Mouse (Mus musculus): Measurements from ENCODE around the gene Chpt1. TPM values are rescaled to one million over a fixed set of nuclear protein-coding genes. Genes with fewer than 3 reads are reported as not detected.

The Chpt1 gene
- total RNA-seq, 1 experiment: 17.7 TPM

GRCm38 (mm10) chr10:88514495-88514894 lies 10.6 kb upstream of the Chpt1 start:
- peaks cover 2 to 3% of the 10 kb centered on the region in 2 experiments; a peak in 3 of 4 replicates for H3K4me1 ChIP-seq (ENCODE audit: control insufficient read depth in 2 of 2, insufficient read depth in 2 of 2, low read length in 2 of 2, poor library complexity in 1 of 2)
- H3K36me3 ChIP-seq (ENCODE audit: control insufficient read depth, insufficient read depth, low read length, poor library complexity, severe bottlenecking): no peaks in the 10 kb centered on the region
- H3K9me3 ChIP-seq (ENCODE audit: control insufficient read depth, insufficient read depth, low read depth, low read length): no peaks in the 10 kb centered on the region
- TF ChIP-seq HCFC1 (IDR thresholded peaks at IDR 0.05; ENCODE audit: borderline replicate concordance, insufficient read depth, low read length): no peak
- TF ChIP-seq MAFK (IDR thresholded peaks at IDR 0.05; ENCODE audit: insufficient read depth, low read depth, low read length): peak; percentile 96
- TF ChIP-seq ZNF384 (IDR thresholded peaks at IDR 0.05; ENCODE audit: low read depth, low read length): no peak
- TF ChIP-seq ZC3H11A (IDR thresholded peaks at IDR 0.05; ENCODE audit: borderline replicate concordance, low read depth, low read length): no peak
- no peak for TF ChIP-seq CHD2 (IDR thresholded peaks at IDR 0.05; ENCODE audit: low read depth, low read length)
- no peak overlapping the region for H3K9ac ChIP-seq (ENCODE audit: insufficient read depth, low read depth, low read length, poor library complexity, severe bottlenecking)
- H3K4me3 ChIP-seq (ENCODE audit: insufficient read depth in 1 of 2, low read depth in 1 of 2, low read length in 2 of 2, poor library complexity in 1 of 2, severe bottlenecking in 1 of 2): no peak overlapping the region
- in situ Hi-C loops (cut with MboI; ENCODE audit: low sequenced_read_pairs in 2 of 2, unreplicated experiment in 2 of 2): no loop called here
- DNase-seq (ENCODE audit: low read depth, low spot score): peak; percentile 58
- H3K27ac ChIP-seq (ENCODE audit: insufficient read depth, low read depth, low read length, poor library complexity, severe bottlenecking): peak overlapping the region; percentile 0; the same call in 1 of the 2 replicates

- peak; percentile 33 for DNase-seq (ENCODE audit: low read depth, low spot score)
- peak overlapping the region; percentile 18; the same call in 1 of the 2 replicates for H3K27ac ChIP-seq (ENCODE audit: insufficient read depth, low read depth, low read length, poor library complexity, severe bottlenecking)
- no peak overlapping the region for H3K4me3 ChIP-seq (ENCODE audit: insufficient read depth in 1 of 2, low read depth in 1 of 2, low read length in 2 of 2, poor library complexity in 1 of 2, severe bottlenecking in 1 of 2)
- peaks cover 2 to 3% of the 10 kb centered on the region in 2 experiments; a peak in 3 of 4 replicates for H3K4me1 ChIP-seq (ENCODE audit: control insufficient read depth in 2 of 2, insufficient read depth in 2 of 2, low read length in 2 of 2, poor library complexity in 1 of 2)
- H3K36me3 ChIP-seq (ENCODE audit: control insufficient read depth, insufficient read depth, low read length, poor library complexity, severe bottlenecking): no peaks in the 10 kb centered on the region
- H3K9me3 ChIP-seq (ENCODE audit: control insufficient read depth, insufficient read depth, low read depth, low read length): no peaks in the 10 kb centered on the region
- TF ChIP-seq ZNF384 (IDR thresholded peaks at IDR 0.05; ENCODE audit: low read depth, low read length): no peak
- TF ChIP-seq MAFK (IDR thresholded peaks at IDR 0.05; ENCODE audit: insufficient read depth, low read depth, low read length): peak; percentile 39; the same call in 1 of the 2 replicates
- in situ Hi-C loops (cut with MboI; ENCODE audit: low sequenced_read_pairs in 2 of 2, unreplicated experiment in 2 of 2): no loop called here
- H3K9ac ChIP-seq (ENCODE audit: insufficient read depth, low read depth, low read length, poor library complexity, severe bottlenecking): no peak overlapping the region; the same call in 1 of the 2 replicates
Measured at GRCm38 (mm10) chr10:88513574-88514135, 9.8 kb upstream of the Chpt1 start.

- H3K36me3 ChIP-seq (ENCODE audit: control insufficient read depth, insufficient read depth, low read length, poor library complexity, severe bottlenecking): no peaks in the 10 kb centered on the region
- H3K9me3 ChIP-seq (ENCODE audit: control insufficient read depth, insufficient read depth, low read depth, low read length): no peaks in the 10 kb centered on the region
- H3K9ac ChIP-seq (ENCODE audit: insufficient read depth, low read depth, low read length, poor library complexity, severe bottlenecking): no peak overlapping the region
- no peak overlapping the region for H3K4me3 ChIP-seq (ENCODE audit: insufficient read depth in 1 of 2, low read depth in 1 of 2, low read length in 2 of 2, poor library complexity in 1 of 2, severe bottlenecking in 1 of 2)
- no peak overlapping the region for H3K27ac ChIP-seq (ENCODE audit: insufficient read depth, low read depth, low read length, poor library complexity, severe bottlenecking)
- peaks cover 2 to 3% of the 10 kb centered on the region in 2 experiments; a peak in 3 of 4 replicates for H3K4me1 ChIP-seq (ENCODE audit: control insufficient read depth in 2 of 2, insufficient read depth in 2 of 2, low read length in 2 of 2, poor library complexity in 1 of 2)
- TF ChIP-seq ZC3H11A (IDR thresholded peaks at IDR 0.05; ENCODE audit: borderline replicate concordance, low read depth, low read length) (no peak), CHD2 (IDR thresholded peaks at IDR 0.05; ENCODE audit: low read depth, low read length) (no peak), HCFC1 (IDR thresholded peaks at IDR 0.05; ENCODE audit: borderline replicate concordance, insufficient read depth, low read length) (no peak), MAFK (IDR thresholded peaks at IDR 0.05; ENCODE audit: insufficient read depth, low read depth, low read length) (no peak), ZNF384 (IDR thresholded peaks at IDR 0.05; ENCODE audit: low read depth, low read length) (no peak)
- no peak for DNase-seq (ENCODE audit: low read depth, low spot score)
- in situ Hi-C loops (cut with MboI; ENCODE audit: low sequenced_read_pairs in 2 of 2, unreplicated experiment in 2 of 2): no loop called here
Measured at GRCm38 (mm10) chr10:88511355-88511754, 7.5 kb upstream of the Chpt1 start.

- TF ChIP-seq HCFC1 (IDR thresholded peaks at IDR 0.05; ENCODE audit: borderline replicate concordance, insufficient read depth, low read length): no peak
- no peak for TF ChIP-seq CHD2 (IDR thresholded peaks at IDR 0.05; ENCODE audit: low read depth, low read length)
- TF ChIP-seq MAFK (IDR thresholded peaks at IDR 0.05; ENCODE audit: insufficient read depth, low read depth, low read length): no peak
- TF ChIP-seq ZNF384 (IDR thresholded peaks at IDR 0.05; ENCODE audit: low read depth, low read length): no peak
- no peak for TF ChIP-seq ZC3H11A (IDR thresholded peaks at IDR 0.05; ENCODE audit: borderline replicate concordance, low read depth, low read length)
- in situ Hi-C loops (cut with MboI; ENCODE audit: low sequenced_read_pairs in 2 of 2, unreplicated experiment in 2 of 2): no loop called here
- peaks cover 2 to 3% of the 10 kb centered on the region in 2 experiments; a peak in 3 of 4 replicates for H3K4me1 ChIP-seq (ENCODE audit: control insufficient read depth in 2 of 2, insufficient read depth in 2 of 2, low read length in 2 of 2, poor library complexity in 1 of 2)
- H3K9me3 ChIP-seq (ENCODE audit: control insufficient read depth, insufficient read depth, low read depth, low read length): no peaks in the 10 kb centered on the region
- H3K4me3 ChIP-seq (ENCODE audit: insufficient read depth in 1 of 2, low read depth in 1 of 2, low read length in 2 of 2, poor library complexity in 1 of 2, severe bottlenecking in 1 of 2): no peak overlapping the region
- H3K36me3 ChIP-seq (ENCODE audit: control insufficient read depth, insufficient read depth, low read length, poor library complexity, severe bottlenecking): no peaks in the 10 kb centered on the region
- no peak overlapping the region for H3K27ac ChIP-seq (ENCODE audit: insufficient read depth, low read depth, low read length, poor library complexity, severe bottlenecking)
- no peak overlapping the region for H3K9ac ChIP-seq (ENCODE audit: insufficient read depth, low read depth, low read length, poor library complexity, severe bottlenecking)
- no peak for DNase-seq (ENCODE audit: low read depth, low spot score)
Measured at GRCm38 (mm10) chr10:88510503-88511271, 6.8 kb upstream of the Chpt1 start.
